Mouse (Mus musculus) stomach, postnatal 0 days (tissue): ENCODE measurements around the gene Ufc1. TPM values are rescaled to one million over a fixed set of nuclear protein-coding genes. Genes with fewer than 3 reads are reported as not detected.
A peak's percentile ranks its signal among the peaks of the same experiment; 100 is the strongest.

Source experiments
- ATAC-seq: fragments of 200-750 bp; cut with Nextera tagmentation; 2 replicates; pipeline ENCODE4 v1.8.0; 2017; ENCODE audit not compliant: low FRiP score, low TSS enrichment
- DNase-seq: peaks from one replicate; pipeline ENCODE4 v3.0.0-alpha.2; 2016; ENCODE audit warnings: low spot score
- H3K27ac ChIP-seq: fragments of 300-500 bp; sonication (generic); replicated peaks from 2 replicates; pipeline ENCODE4 v1.5.1; 2014; ENCODE audit warnings: mild to moderate bottlenecking, control low read depth
- H3K27me3 ChIP-seq: fragments of 300-500 bp; sonication (generic); 2 replicates; pipeline ENCODE4 v1.6.1; 2014; ENCODE audit warnings: low read length; ENCODE audit not compliant: control insufficient read depth, insufficient read depth
- H3K36me3 ChIP-seq: fragments of 300-500 bp; sonication (generic); 2 replicates; pipeline ENCODE4 v1.6.1; 2014; ENCODE audit warnings: low read length, mixed read lengths; ENCODE audit not compliant: control insufficient read depth, insufficient read depth
- H3K4me1 ChIP-seq: fragments of 300-500 bp; sonication (generic); replicated peaks from 2 replicates; pipeline ENCODE4 v1.6.1; 2014; ENCODE audit warnings: antibody characterized with exemption; ENCODE audit not compliant: control insufficient read depth, insufficient read depth
- H3K4me2 ChIP-seq: fragments of 300-500 bp; sonication (generic); replicated peaks from 2 replicates; pipeline ENCODE4 v1.6.1; 2014; ENCODE audit warnings: low read depth, mild to moderate bottlenecking, control low read depth, moderate library complexity
- H3K4me3 ChIP-seq: fragments of 300-500 bp; sonication (generic); 2 replicates; pipeline ENCODE4 v1.5.1; 2014; ENCODE audit warnings: low read depth, low read length, control low read depth
- H3K9ac ChIP-seq: fragments of 300-500 bp; sonication (generic); 2 replicates; pipeline ENCODE4 v1.6.1; 2014; ENCODE audit warnings: mild to moderate bottlenecking, low read length, control low read depth, mixed read lengths
- H3K9me3 ChIP-seq: fragments of 300-500 bp; sonication (generic); 2 replicates; pipeline ENCODE4 v1.6.1; 2016; ENCODE audit warnings: low read length; ENCODE audit not compliant: control insufficient read depth
- CTCF ChIP-seq: IDR thresholded peaks from 2 replicates; pipeline ENCODE4 v1.5.1; 2016; ENCODE audit warnings: antibody characterized with exemption, low read depth, mild to moderate bottlenecking, moderate library complexity
- EP300 ChIP-seq: optimal IDR thresholded peaks from 2 replicates; pipeline ENCODE3; 2016; ENCODE audit warnings: antibody characterized with exemption
- WGBS: fragments of 180-500 bp; shearing (Covaris S2); extraction: QIAGEN DNeasy Blood & Tissue Kit; methylation state at CpG from one replicate; pipeline ENCODE4 v1.1.7; 2014; 5-methylcytosine and 5-hydroxymethylcytosine counted together
- polyA plus RNA-seq: library from polyadenylated mRNA; unstranded; fragments of >200 nt; fragmentation: Nextera tagmentation; extraction: Ambion mirVana; gene quantifications from 2 replicates; pipeline ENCODE4 v1.2.1, GENCODE M21; 2015

Gene Ufc1
- polyA plus RNA-seq, 1 experiment from 2014 or later = 135 TPM

DNA sequence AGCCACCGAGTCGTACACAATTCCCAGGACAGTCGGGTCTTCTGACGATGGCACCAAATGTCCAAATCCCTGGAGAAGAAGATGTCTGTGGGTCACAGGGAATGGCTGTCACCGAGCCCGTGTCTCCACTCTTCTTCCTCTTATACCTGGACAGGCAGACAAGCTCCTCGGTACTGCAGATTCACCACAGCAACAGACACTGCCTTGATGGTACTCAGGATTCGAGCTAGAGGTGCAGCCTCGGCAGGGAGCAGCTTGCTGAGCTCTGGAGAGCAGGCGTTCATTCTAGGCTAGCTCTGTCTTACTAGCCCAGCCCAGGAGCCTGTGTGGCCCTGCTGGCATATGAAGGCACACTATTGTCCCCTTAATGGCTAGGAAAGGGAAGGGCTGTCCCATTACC is 17.1 kb downstream of the Ufc1 start:
- H3K27me3 ChIP-seq = no peaks in the 10 kb centered on the region
- ATAC-seq (no peak), DNase-seq (no peak)
- no peak overlapping the region for H3K4me3 ChIP-seq
- 85% methylated on average over 10 of the region's 10 CpGs for WGBS
- TF ChIP-seq EP300 (no peak), CTCF (no peak)
- no peak overlapping the region for H3K27ac ChIP-seq
- no peaks in the 10 kb centered on the region for H3K9me3 ChIP-seq
- no peak overlapping the region for H3K9ac ChIP-seq
- H3K4me1 ChIP-seq = 0 out of 2 replicates have a peak, but pooled peaks cover 2% of the 10 kb centered on the region
- no peak overlapping the region for H3K4me2 ChIP-seq
- peaks cover 26% of the 10 kb centered on the region for H3K36me3 ChIP-seq

DNA sequence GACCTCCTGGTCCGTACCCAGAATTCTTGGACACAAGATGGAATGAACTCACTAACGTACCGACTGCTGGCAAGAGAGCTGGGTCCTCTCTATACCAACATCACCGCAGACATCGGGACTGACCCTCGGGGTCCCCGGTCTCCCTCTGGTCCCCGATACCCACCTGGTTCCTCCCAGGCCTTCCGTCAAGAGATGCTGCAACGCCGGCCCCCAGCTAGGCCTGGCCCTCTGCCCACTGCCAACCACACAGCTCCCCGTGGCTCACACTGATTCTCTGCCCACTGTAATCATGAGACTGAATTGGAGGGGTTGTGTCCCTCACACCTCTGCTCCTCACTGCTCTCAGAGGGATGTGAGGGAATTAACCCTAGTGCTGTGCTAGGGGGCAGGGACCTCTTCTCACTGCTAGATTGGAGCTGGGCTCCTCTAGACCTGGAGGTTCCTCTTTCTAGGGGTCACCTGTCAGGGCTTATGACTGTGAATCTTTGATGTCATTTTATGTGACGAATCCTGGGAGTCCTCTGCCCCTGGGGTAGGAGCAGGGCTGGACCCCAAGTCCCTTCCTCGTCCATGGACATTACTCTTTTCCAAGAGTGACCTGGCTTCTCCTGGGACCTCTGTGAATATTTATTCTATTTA is 18.6 kb downstream of the Ufc1 start:
- Histone ChIP-seq H3K4me1 (0 out of 2 replicates have a peak, but pooled peaks cover 2% of the 10 kb centered on the region), H3K4me3 (no peak overlapping the region), H3K9ac (no peak overlapping the region), H3K27ac (no peak overlapping the region), H3K4me2 (no peak overlapping the region), H3K9me3 (no peaks in the 10 kb centered on the region), H3K27me3 (no peaks in the 10 kb centered on the region), H3K36me3 (peaks cover 27% of the 10 kb centered on the region)
- no peak for ATAC-seq
- 87% methylated on average over 14 of the region's 14 CpGs for WGBS
- TF ChIP-seq CTCF (no peak), EP300 (no peak)
- DNase-seq = no peak

- H3K9ac ChIP-seq = no peak overlapping the region
- 72% methylated on average over 11 of the region's 11 CpGs for WGBS
- no peaks in the 10 kb centered on the region for H3K27me3 ChIP-seq
- TF ChIP-seq CTCF = no peak
- TF ChIP-seq EP300 = no peak
- no peak overlapping the region for H3K4me3 ChIP-seq
- ATAC-seq (no peak), DNase-seq (no peak)
- peaks cover 27% of the 10 kb centered on the region for H3K36me3 ChIP-seq
- peak overlapping the region; percentile 65; the same call in 1 of the 2 replicates for H3K27ac ChIP-seq
- H3K4me2 ChIP-seq = no peak overlapping the region
- no peaks in the 10 kb centered on the region for H3K9me3 ChIP-seq
- 0 out of 2 replicates have a peak, but pooled peaks cover 3% of the 10 kb centered on the region for H3K4me1 ChIP-seq
These were observed 19.6 kb downstream of the Ufc1 start for GRCm38 (mm10) chr1:171275144-171275734.

GRCm38 (mm10) chr1:171274171-171274570 is 20.7 kb downstream of the Ufc1 start:
- 89% methylated on average over 12 of the region's 12 CpGs for WGBS
- Histone ChIP-seq H3K4me3 (no peak overlapping the region), H3K4me1 (0 out of 2 replicates have a peak, but pooled peaks cover 2% of the 10 kb centered on the region), H3K36me3 (peaks cover 27% of the 10 kb centered on the region), H3K27ac (no peak overlapping the region), H3K27me3 (no peaks in the 10 kb centered on the region), H3K4me2 (no peak overlapping the region), H3K9me3 (no peaks in the 10 kb centered on the region), H3K9ac (no peak overlapping the region)
- ATAC-seq = no peak
- TF ChIP-seq EP300 (no peak), CTCF (no peak)
- DNase-seq = no peak

DNA sequence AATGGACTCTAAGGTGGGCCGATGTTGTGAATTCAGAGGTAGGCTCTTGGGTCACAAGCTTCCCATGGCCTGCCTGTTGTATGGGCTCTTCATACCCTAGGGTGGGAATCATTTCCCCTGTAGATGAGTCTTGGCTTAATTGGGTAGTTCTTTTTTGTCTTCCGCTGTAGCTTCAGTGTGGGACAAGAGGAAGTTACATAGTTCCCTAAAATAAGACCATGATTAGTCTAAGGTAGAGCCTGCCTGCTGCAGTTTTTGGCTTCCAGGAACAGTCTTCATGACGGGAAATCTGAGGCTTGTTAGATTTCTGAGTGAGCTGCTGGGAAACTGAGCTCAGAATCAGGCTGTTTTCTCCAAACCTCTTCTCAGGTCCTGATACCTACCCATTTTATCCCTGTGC is 22.7 kb downstream of the Ufc1 start:
- no peak overlapping the region for H3K9ac ChIP-seq
- no peak for DNase-seq
- TF ChIP-seq EP300 (no peak), CTCF (no peak)
- H3K4me3 ChIP-seq = no peak overlapping the region
- H3K9me3 ChIP-seq = no peaks in the 10 kb centered on the region
- no peaks in the 10 kb centered on the region for H3K27me3 ChIP-seq
- 0 out of 2 replicates have a peak, but pooled peaks cover 2% of the 10 kb centered on the region for H3K4me1 ChIP-seq
- ATAC-seq = no peak
- 0 out of 2 replicates have a peak overlapping the region, but pooled peaks have one; percentile 12 for H3K4me2 ChIP-seq
- no peak overlapping the region for H3K27ac ChIP-seq
- peaks cover 18% of the 10 kb centered on the region for H3K36me3 ChIP-seq
- WGBS = 85% methylated on average over 3 of the region's 3 CpGs

DNA sequence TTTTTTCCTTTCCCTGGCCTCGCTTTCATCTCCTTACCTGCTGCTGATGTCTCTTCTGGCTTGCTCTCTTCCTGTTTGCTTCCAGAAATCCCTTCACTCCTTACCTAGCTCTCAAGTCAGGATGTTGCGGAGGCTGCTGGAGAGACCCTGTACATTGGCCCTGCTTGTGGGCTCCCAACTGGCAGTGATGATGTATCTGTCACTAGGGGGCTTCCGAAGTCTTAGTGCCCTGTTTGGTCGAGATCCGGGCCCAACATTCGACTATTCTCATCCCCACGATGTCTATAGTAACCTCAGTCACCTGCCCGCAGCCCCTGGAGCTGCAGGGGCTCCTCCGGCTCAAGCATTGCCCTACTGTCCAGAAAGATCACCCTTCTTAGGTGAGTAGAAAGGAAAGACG is 23.2 kb downstream of the Ufc1 start:
- Histone ChIP-seq H3K27ac (no peak overlapping the region), H3K27me3 (no peaks in the 10 kb centered on the region), H3K4me2 (0 out of 2 replicates have a peak overlapping the region, but pooled peaks have one; percentile 12), H3K9ac (no peak overlapping the region), H3K4me1 (0 out of 2 replicates have a peak, but pooled peaks cover 2% of the 10 kb centered on the region), H3K36me3 (peaks cover 14% of the 10 kb centered on the region), H3K4me3 (no peak overlapping the region), H3K9me3 (no peaks in the 10 kb centered on the region)
- ATAC-seq (no peak), DNase-seq (no peak)
- 61% methylated on average over 10 of the region's 10 CpGs for WGBS
- no peak for TF ChIP-seq CTCF
- no peak for TF ChIP-seq EP300
